Mouse (Mus musculus) layer of hippocampus, adult 9-10 months (tissue): ENCODE measurements at regions not wholly inside any gene's neighbourhood (a gene's known extent, or its start where the extent isn't known, plus 50 kb on each side); places are given as distances from the start of the nearest gene placed in this dataset.
A peak's percentile ranks its signal among the peaks of the same experiment; 100 is the strongest.

ENCODE experiments used
- DNase-seq: peaks from one replicate; pipeline ENCODE4 v3.0.0; 2022; ENCODE audit warnings: low spot score

- no peak for DNase-seq
These were observed 244.9 kb upstream of the Nmur2 start for GRCm38 (mm10) chr11:56285575-56286260.

- DNase-seq, result no peak
These were observed 240.4 kb upstream of the Nmur2 start for GRCm38 (mm10) chr11:56281201-56281600.

GRCm38 (mm10) chr11:56280216-56280615 lies 239.4 kb upstream of the Nmur2 start:
- DNase-seq, result no peak

GRCm38 (mm10) chr11:56269915-56270493 lies 229.2 kb upstream of the Nmur2 start:
- DNase-seq, result no peak

- DNase-seq, result no peak
These were observed 221.9 kb upstream of the Nmur2 start for GRCm38 (mm10) chr11:56262726-56263125.

GRCm38 (mm10) chr11:56256356-56256755 lies 215.5 kb upstream of the Nmur2 start:
- DNase-seq, result no peak

GRCm38 (mm10) chr11:56254437-56254836 lies 213.6 kb upstream of the Nmur2 start:
- DNase-seq, result no peak

- no peak for DNase-seq
These were observed 206.6 kb upstream of the Nmur2 start for GRCm38 (mm10) chr11:56247333-56247823.

- DNase-seq, result no peak
These were observed 205.9 kb upstream of the Nmur2 start for GRCm38 (mm10) chr11:56246549-56247332.

GRCm38 (mm10) chr11:56244951-56245350 lies 204.1 kb upstream of the Nmur2 start:
- DNase-seq, result no peak

GRCm38 (mm10) chr11:56243447-56243846 lies 202.6 kb upstream of the Nmur2 start:
- no peak for DNase-seq

GRCm38 (mm10) chr11:56238745-56239144 lies 197.9 kb upstream of the Nmur2 start:
- DNase-seq, result no peak

- DNase-seq, result no peak
These were observed 184.2 kb upstream of the Nmur2 start for GRCm38 (mm10) chr11:56224999-56225398.

- DNase-seq, result no peak
These were observed 174.9 kb upstream of the Nmur2 start for GRCm38 (mm10) chr11:56215706-56216105.

GRCm38 (mm10) chr11:56201844-56202243 lies 161.0 kb upstream of the Nmur2 start:
- DNase-seq, result no peak

- peak; percentile 29 for DNase-seq
These were observed 154.5 kb upstream of the Nmur2 start for GRCm38 (mm10) chr11:56195316-56195715.

GRCm38 (mm10) chr11:56193426-56193825 lies 152.6 kb upstream of the Nmur2 start:
- no peak for DNase-seq

GRCm38 (mm10) chr11:56173895-56174294 lies 133.1 kb upstream of the Nmur2 start:
- DNase-seq, result no peak

GRCm38 (mm10) chr11:56173246-56173645 lies 132.4 kb upstream of the Nmur2 start:
- DNase-seq, result no peak

GRCm38 (mm10) chr11:56169576-56169975 lies 128.8 kb upstream of the Nmur2 start:
- DNase-seq, result peak; percentile 50

- DNase-seq, result no peak
These were observed 126.0 kb upstream of the Nmur2 start for GRCm38 (mm10) chr11:56166849-56167248.

GRCm38 (mm10) chr11:56165759-56166158 lies 124.9 kb upstream of the Nmur2 start:
- peak; percentile 31 for DNase-seq

- no peak for DNase-seq
These were observed 119.5 kb upstream of the Nmur2 start for GRCm38 (mm10) chr11:56160286-56160685.
